Mouse (Mus musculus): ENCODE results near the gene Gm47959. TPM values are rescaled to one million over a fixed set of nuclear protein-coding genes. Genes with fewer than 3 reads are reported as not detected.

The Gm47959 gene
- polyA plus RNA-seq, 1 experiment: not detected

DNA sequence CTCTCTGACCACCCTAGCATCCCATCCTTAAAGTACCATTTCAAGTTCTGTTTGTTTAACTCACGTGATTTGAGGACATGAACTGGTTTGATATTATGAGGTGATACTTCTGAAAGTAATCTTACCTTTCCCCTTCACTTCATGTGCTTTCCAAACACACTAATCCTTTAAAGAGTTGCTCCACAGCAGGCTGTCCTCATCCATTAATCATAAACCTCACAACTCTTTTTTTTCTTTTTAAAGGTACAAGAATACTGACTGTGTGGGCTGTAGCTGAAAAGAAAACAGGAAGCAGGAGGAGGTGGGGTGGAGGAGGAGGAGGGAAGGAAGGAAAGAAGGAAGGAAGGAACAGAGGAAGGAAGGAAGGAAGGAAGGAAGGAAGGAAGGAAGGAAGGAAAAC is 31.6 kb downstream of the Gm47959 start:
- DNase-seq (ENCODE audit: low read depth in 1 of 2, low spot score in 2 of 2): no peak
- H3K36me3 ChIP-seq (ENCODE audit: control insufficient read depth, insufficient read depth, low read length): no peaks in the 10 kb centered on the region
- no peak overlapping the region for H3K27ac ChIP-seq (ENCODE audit: insufficient read depth, low read length)
- 76% methylated on average over 1 of the region's 1 CpGs for WGBS
- TF ChIP-seq CTCF (IDR thresholded peaks at IDR 0.05; ENCODE audit: extremely low read depth, insufficient read depth, insufficient read length, insufficient replicate concordance): no peak
- TF ChIP-seq POLR2A (IDR thresholded peaks at IDR 0.05; ENCODE audit: low read depth, low read length): no peak
- H3K4me1 ChIP-seq (ENCODE audit: control insufficient read depth, insufficient read depth, insufficient read length): no peaks in the 10 kb centered on the region
- no peak overlapping the region for H3K4me3 ChIP-seq (ENCODE audit: extremely low read depth, insufficient read depth, insufficient read length)
- H3K27me3 ChIP-seq (ENCODE audit: control insufficient read depth, insufficient read depth, low read length): no peaks in the 10 kb centered on the region

DNA sequence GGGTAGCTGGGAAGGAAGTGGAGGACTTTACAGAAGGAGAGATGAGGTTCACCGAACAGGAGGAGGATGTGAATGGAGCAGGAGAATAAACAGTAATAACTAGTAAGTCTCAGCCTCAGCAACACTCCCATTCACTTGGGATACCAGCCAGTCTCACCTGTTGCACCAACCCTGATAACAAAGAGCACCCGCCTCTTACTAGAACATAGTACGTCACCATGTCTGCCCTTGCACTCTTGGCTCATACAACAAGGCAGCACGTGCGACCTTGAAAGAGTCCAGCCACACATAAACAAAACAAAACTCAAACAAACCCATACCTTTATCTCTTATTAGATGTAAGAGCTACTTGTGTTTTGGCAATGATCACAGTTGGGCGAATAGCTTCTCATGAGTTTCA is 32.2 kb downstream of the Gm47959 start:
- 86% methylated on average over 6 of the region's 6 CpGs for WGBS
- Histone ChIP-seq H3K27ac (ENCODE audit: insufficient read depth, low read length) (no peak overlapping the region), H3K4me1 (ENCODE audit: control insufficient read depth, insufficient read depth, insufficient read length) (no peaks in the 10 kb centered on the region), H3K27me3 (ENCODE audit: control insufficient read depth, insufficient read depth, low read length) (no peaks in the 10 kb centered on the region), H3K36me3 (ENCODE audit: control insufficient read depth, insufficient read depth, low read length) (no peaks in the 10 kb centered on the region), H3K4me3 (ENCODE audit: extremely low read depth, insufficient read depth, insufficient read length) (no peak overlapping the region)
- TF ChIP-seq CTCF (IDR thresholded peaks at IDR 0.05; ENCODE audit: extremely low read depth, insufficient read depth, insufficient read length, insufficient replicate concordance) (no peak), POLR2A (IDR thresholded peaks at IDR 0.05; ENCODE audit: low read depth, low read length) (no peak)
- DNase-seq (ENCODE audit: low read depth in 1 of 2, low spot score in 2 of 2): no peak

DNA sequence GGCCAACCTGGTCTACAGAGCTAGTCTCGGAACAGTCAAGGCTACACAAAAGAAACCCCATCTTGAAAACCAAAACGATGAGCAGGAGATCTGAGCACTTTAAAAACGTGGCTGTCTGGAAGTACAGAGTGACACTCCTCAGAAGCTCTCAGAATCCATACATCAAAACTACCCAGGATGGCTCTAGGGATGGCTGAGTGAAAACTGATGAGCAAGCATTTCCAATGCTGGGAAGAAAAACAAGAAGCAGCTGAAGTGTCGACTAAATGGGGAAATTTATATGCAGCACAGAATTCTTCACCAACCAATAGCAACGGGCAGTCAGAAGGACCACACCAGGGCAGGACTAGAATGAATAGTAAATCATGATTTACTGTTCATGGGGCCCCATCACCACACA is 34.2 kb downstream of the Gm47959 start:
- no peaks in the 10 kb centered on the region for H3K4me1 ChIP-seq (ENCODE audit: control insufficient read depth, insufficient read depth, insufficient read length)
- no peaks in the 10 kb centered on the region for H3K36me3 ChIP-seq (ENCODE audit: control insufficient read depth, insufficient read depth, low read length)
- 79% methylated on average over 5 of the region's 5 CpGs for WGBS
- no peaks in the 10 kb centered on the region; the same call in 1 of the 2 replicates for H3K27me3 ChIP-seq (ENCODE audit: control insufficient read depth, insufficient read depth, low read length)
- DNase-seq (ENCODE audit: low read depth in 1 of 2, low spot score in 2 of 2): no peak
- no peak for TF ChIP-seq CTCF (IDR thresholded peaks at IDR 0.05; ENCODE audit: extremely low read depth, insufficient read depth, insufficient read length, insufficient replicate concordance)
- no peak for TF ChIP-seq POLR2A (IDR thresholded peaks at IDR 0.05; ENCODE audit: low read depth, low read length)
- no peak overlapping the region for H3K4me3 ChIP-seq (ENCODE audit: extremely low read depth, insufficient read depth, insufficient read length)
- no peak overlapping the region for H3K27ac ChIP-seq (ENCODE audit: insufficient read depth, low read length)

DNA sequence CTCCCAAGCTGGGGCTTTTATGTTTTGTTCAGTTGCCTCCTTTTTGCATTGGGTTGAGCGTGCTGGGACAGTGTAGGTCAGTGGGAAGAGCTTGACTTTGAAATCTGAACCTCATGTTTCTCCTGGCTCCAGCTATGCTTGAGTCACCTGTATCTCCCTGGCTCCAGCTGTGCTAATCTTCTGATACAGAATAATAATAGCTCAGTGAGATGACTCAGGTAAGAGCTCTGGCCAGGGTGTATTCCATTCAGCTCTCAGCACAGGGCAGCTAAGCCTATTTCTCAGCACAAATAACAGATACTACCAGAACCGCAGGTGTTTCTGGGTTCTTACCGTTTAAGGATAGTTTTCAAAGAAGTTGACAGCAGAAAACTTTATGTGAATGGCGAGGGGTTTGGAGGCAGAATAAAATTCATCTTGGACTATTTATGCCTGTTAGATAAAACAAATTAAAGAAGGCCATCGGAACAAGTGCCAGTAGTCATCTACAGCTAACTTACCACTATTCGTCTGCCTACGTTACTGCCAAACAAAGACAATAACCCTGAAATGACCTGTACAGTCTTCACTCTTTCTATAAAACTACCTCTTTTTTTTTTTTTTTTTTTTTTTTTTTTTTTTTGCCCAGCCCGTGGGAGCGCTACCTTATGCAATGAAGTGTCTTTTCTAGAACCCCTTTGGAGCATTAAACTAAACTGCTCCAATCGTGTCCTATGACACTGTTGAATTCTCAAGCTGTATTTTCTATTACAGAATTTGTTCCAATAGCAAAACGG is 36.7 kb downstream of the Gm47959 start:
- TF ChIP-seq CTCF (IDR thresholded peaks at IDR 0.05; ENCODE audit: extremely low read depth, insufficient read depth, insufficient read length, insufficient replicate concordance): no peak
- TF ChIP-seq POLR2A (IDR thresholded peaks at IDR 0.05; ENCODE audit: low read depth, low read length): no peak
- 79% methylated on average over 11 of the region's 11 CpGs for WGBS
- H3K4me3 ChIP-seq (ENCODE audit: extremely low read depth, insufficient read depth, insufficient read length): no peak overlapping the region
- no peaks in the 10 kb centered on the region for H3K4me1 ChIP-seq (ENCODE audit: control insufficient read depth, insufficient read depth, insufficient read length)
- no peak for DNase-seq (ENCODE audit: low read depth in 1 of 2, low spot score in 2 of 2)
- no peaks in the 10 kb centered on the region; the same call in 1 of the 2 replicates for H3K27me3 ChIP-seq (ENCODE audit: control insufficient read depth, insufficient read depth, low read length)
- no peaks in the 10 kb centered on the region for H3K36me3 ChIP-seq (ENCODE audit: control insufficient read depth, insufficient read depth, low read length)
- H3K27ac ChIP-seq (ENCODE audit: insufficient read depth, low read length): no peak overlapping the region

DNA sequence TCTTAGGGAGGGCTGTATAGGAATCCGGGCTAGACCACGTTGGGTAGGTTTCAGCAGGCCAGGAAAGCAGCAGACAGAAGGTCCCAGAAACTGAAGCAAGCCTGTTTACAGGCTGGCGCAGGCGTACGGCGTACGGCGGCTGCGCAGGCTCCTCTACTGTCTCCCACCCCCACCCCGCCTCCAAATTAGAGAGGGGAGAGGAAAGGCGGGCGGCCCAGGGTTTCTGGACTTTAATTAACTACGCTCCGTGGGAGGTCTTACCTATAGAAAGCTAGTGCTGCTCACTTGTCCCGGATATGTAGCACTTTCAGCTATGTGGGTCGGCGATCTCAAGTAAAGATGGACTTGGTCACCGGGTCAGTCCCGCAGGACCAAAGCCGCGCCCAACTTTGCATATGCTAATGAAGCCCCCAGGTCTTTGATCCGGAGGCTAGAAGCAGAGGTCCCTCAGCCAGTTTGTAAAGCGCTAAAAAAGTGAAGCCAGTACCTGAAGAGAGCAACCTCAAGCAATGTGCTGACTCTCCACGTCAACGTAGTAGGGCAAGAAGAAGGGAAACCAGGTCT is 37.8 kb downstream of the Gm47959 start, which contains the start of gene Slc19a3:
Gene Slc19a3, minus strand, starts transcription at position 340 of the 564 bp plus-strand sequence.
- Histone ChIP-seq H3K4me3 (ENCODE audit: extremely low read depth, insufficient read depth, insufficient read length) (peak within 1 kb of the TSS; percentile 8), H3K36me3 (ENCODE audit: control insufficient read depth, insufficient read depth, low read length) (no peaks in the 10 kb centered on the region), H3K4me1 (ENCODE audit: control insufficient read depth, insufficient read depth, insufficient read length) (no peaks in the 10 kb centered on the region), H3K27me3 (ENCODE audit: control insufficient read depth, insufficient read depth, low read length) (no peaks in the 10 kb centered on the region; the same call in 1 of the 2 replicates), H3K27ac (ENCODE audit: insufficient read depth, low read length) (peak within 1 kb of the TSS; percentile 9; the same call in 1 of the 2 replicates)
- 3% methylated on average over 25 of the region's 25 CpGs for WGBS
- no peak for TF ChIP-seq CTCF (IDR thresholded peaks at IDR 0.05; ENCODE audit: extremely low read depth, insufficient read depth, insufficient read length, insufficient replicate concordance)
- TF ChIP-seq POLR2A (IDR thresholded peaks at IDR 0.05; ENCODE audit: low read depth, low read length): no peak
- DNase-seq (ENCODE audit: low read depth in 1 of 2, low spot score in 2 of 2): no peak

DNA sequence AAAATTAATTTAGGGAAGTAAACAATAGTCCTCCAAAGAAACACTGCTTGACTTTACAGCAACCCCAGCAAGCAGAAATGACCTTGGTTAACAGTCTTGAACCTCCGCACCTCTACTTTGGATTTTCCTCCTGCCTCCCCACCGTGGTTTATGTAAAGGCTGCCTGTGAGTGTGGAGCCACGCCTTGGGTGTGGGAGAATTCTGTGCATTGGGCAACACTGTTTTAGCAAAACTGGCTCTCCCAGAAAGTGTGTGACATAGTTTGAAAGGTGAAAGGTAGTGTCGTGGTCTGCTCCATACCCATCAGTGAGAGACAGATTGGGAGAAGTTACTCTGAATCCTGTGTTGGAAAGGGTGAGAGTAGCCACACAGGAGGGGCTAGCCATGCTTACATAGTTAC is 38.7 kb downstream of the Gm47959 start:
- WGBS: 77% methylated on average over 4 of the region's 4 CpGs

DNA sequence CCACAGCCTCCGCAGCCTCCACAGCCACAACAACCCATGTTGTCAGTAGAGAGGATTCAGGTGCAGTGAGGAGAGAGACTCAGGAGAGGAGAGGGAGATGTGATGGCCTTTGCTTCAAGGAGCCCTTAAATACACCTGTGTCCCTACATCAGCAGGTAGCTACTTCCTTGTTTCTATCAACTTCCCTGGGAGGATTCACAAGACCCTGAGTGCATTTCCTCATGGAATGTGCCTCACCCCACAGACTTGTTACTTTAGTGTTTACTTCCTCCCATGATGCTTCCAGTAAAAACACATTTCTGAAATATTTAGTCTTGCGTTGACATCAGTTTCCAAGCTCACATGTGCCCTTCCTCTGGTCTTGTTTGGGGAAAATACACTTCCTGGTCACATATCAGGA is 42.0 kb downstream of the Gm47959 start, which contains the start of gene Krtap28-10:
Gene Krtap28-10, minus strand, starts transcription at position 101 of the 400 bp plus-strand sequence.
- WGBS: 90% methylated on average over 2 of the region's 2 CpGs
- H3K4me1 ChIP-seq (ENCODE audit: control insufficient read depth, insufficient read depth, insufficient read length): no peaks in the 10 kb centered on the region
- H3K4me3 ChIP-seq (ENCODE audit: extremely low read depth, insufficient read depth, insufficient read length): no peak within 1 kb of the TSS
- no peaks in the 10 kb centered on the region for H3K36me3 ChIP-seq (ENCODE audit: control insufficient read depth, insufficient read depth, low read length)
- H3K27ac ChIP-seq (ENCODE audit: insufficient read depth, low read length): no peak within 1 kb of the TSS
- TF ChIP-seq POLR2A (IDR thresholded peaks at IDR 0.05; ENCODE audit: low read depth, low read length): no peak
- no peak for TF ChIP-seq CTCF (IDR thresholded peaks at IDR 0.05; ENCODE audit: extremely low read depth, insufficient read depth, insufficient read length, insufficient replicate concordance)
- DNase-seq (ENCODE audit: low read depth in 1 of 2, low spot score in 2 of 2): no peak
- no peaks in the 10 kb centered on the region; the same call in 1 of the 2 replicates for H3K27me3 ChIP-seq (ENCODE audit: control insufficient read depth, insufficient read depth, low read length)

More for the DNA sequence above, 38.7 kb downstream of the Gm47959 start:
- no peak overlapping the region for H3K4me3 ChIP-seq (ENCODE audit: extremely low read depth, insufficient read depth, insufficient read length)
- DNase-seq (ENCODE audit: low read depth in 1 of 2, low spot score in 2 of 2): no peak
- H3K27me3 ChIP-seq (ENCODE audit: control insufficient read depth, insufficient read depth, low read length): no peaks in the 10 kb centered on the region; the same call in 1 of the 2 replicates
- no peak for TF ChIP-seq POLR2A (IDR thresholded peaks at IDR 0.05; ENCODE audit: low read depth, low read length)
- no peak for TF ChIP-seq CTCF (IDR thresholded peaks at IDR 0.05; ENCODE audit: extremely low read depth, insufficient read depth, insufficient read length, insufficient replicate concordance)
- no peaks in the 10 kb centered on the region for H3K4me1 ChIP-seq (ENCODE audit: control insufficient read depth, insufficient read depth, insufficient read length)
- no peak overlapping the region for H3K27ac ChIP-seq (ENCODE audit: insufficient read depth, low read length)
- H3K36me3 ChIP-seq (ENCODE audit: control insufficient read depth, insufficient read depth, low read length): no peaks in the 10 kb centered on the region
